Mouse (Mus musculus) forebrain, postnatal 0 days (tissue): ENCODE results near the gene Rfng. TPM values are rescaled to one million over a fixed set of nuclear protein-coding genes. Genes with fewer than 3 reads are reported as not detected.
"Not testable (repeated sequence)": the region's sequence is repeated elsewhere in the genome, so short reads cannot be mapped to it uniquely, and the experiment has no call there.

Source experiments
- ATAC-seq: fragments of 200-750 bp; cut with Nextera tagmentation; 2 replicates; pipeline ENCODE4 v1.8.0; 2017; ENCODE audit warnings: mild to moderate bottlenecking, moderate library complexity
- DNase-seq: peaks from one replicate; pipeline ENCODE4 v3.0.0-alpha.2; 2015
- H3K27ac ChIP-seq: fragments of 300-500 bp; sonication (generic); 2 replicates; pipeline ENCODE4 v1.5.1; 2014; ENCODE audit warnings: low read depth, mild to moderate bottlenecking, antibody characterized with exemption, low read length, moderate library complexity, mixed read lengths
- H3K27me3 ChIP-seq: fragments of 300-500 bp; sonication (generic); 2 replicates; pipeline ENCODE4 v1.6.1; 2014; ENCODE audit warnings: mild to moderate bottlenecking, low read length, mixed read lengths; ENCODE audit not compliant: insufficient read depth
- H3K36me3 ChIP-seq: fragments of 300-500 bp; sonication (generic); 2 replicates; pipeline ENCODE4 v1.6.1; 2014; ENCODE audit warnings: mild to moderate bottlenecking, moderate library complexity; ENCODE audit not compliant: insufficient read depth
- H3K4me1 ChIP-seq: fragments of 300-500 bp; sonication (generic); 2 replicates; pipeline ENCODE4 v1.6.1; 2014; ENCODE audit warnings: antibody characterized with exemption; ENCODE audit not compliant: insufficient read depth
- H3K4me2 ChIP-seq: fragments of 300-500 bp; sonication (generic); 2 replicates; pipeline ENCODE4 v1.6.1; 2014; ENCODE audit warnings: low read depth, mild to moderate bottlenecking, moderate library complexity
- H3K4me3 ChIP-seq: fragments of 300-500 bp; sonication (generic); 2 replicates; pipeline ENCODE4 v1.5.1; 2014; ENCODE audit warnings: low read depth, low read length, mixed read lengths
- H3K9ac ChIP-seq: fragments of 300-500 bp; sonication (generic); 2 replicates; pipeline ENCODE4 v1.6.1; 2014; ENCODE audit warnings: mild to moderate bottlenecking
- H3K9me3 ChIP-seq: fragments of 300-500 bp; sonication (generic); 2 replicates; pipeline ENCODE4 v1.6.1; 2016; ENCODE audit warnings: low read length
- CTCF ChIP-seq: sonication (generic); IDR thresholded peaks from 2 replicates; pipeline ENCODE4 v1.5.1; 2016; ENCODE audit warnings: antibody characterized with exemption, control low read depth, low read depth
- WGBS: fragments of 180-500 bp; shearing (Covaris S2); extraction: QIAGEN DNeasy Blood & Tissue Kit; methylation state at CpG from one replicate; pipeline ENCODE4 v1.1.7; 2014; 5-methylcytosine and 5-hydroxymethylcytosine counted together
- polyA plus RNA-seq: library from polyadenylated mRNA; unstranded; fragments of >200 nt; fragmentation: Nextera tagmentation; extraction: Ambion mirVana; gene quantifications from 2 replicates; pipeline ENCODE4 v1.2.1, GENCODE M21; 2015
- total RNA-seq: library from RNA; depleted of rRNA; stranded (reverse); fragments of >200 nt; gene quantifications from 2 replicates; pipeline ENCODE4 v1.2.3, GENCODE M21; 2014

Rfng gene
- total and polyA plus RNA-seq, 2 experiments from 2014 or later = 82.8 to 125 TPM

DNA sequence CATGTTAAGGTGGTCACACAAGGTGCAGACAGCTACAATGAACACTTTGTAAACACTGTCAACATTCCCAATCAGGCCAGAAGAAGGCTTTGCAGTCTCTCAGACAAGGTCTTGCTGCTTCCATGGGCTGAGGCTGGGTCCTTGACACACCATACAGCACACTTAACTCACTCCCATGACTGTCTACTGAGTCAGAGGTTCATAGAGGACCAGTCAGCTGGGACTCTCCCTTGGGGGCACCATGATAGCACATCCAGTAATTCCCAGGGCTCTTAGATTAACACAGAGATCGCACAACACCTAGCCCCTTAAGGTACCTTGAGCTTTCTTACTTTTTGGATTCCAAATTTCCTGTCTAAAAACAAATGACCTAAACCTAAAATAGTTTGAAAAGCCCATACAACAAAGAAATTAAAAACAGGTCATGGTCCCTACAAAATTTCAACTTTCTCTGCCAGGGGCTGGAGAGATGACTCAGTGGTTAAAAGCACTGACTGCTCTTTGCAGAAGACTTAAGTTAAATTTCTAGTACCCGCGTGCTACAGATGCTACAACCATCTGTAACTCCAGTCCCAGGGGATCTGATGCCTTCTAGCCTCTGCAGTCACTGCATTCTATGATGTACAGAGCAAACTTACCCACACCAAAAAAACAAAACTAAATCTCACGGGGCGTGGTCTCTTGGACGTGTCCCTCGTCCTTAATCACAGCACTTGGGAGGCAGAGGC is 10.4 kb downstream of the Rfng start:
- ATAC-seq = no peak
- WGBS = 87% methylated on average over 7 of the region's 7 CpGs
- no peak overlapping the region for H3K27ac ChIP-seq
- no peaks in the 10 kb centered on the region for H3K4me1 ChIP-seq
- 0 out of 2 replicates have a peak, but pooled peaks cover 4% of the 10 kb centered on the region for H3K36me3 ChIP-seq
- H3K4me3 ChIP-seq = no peak overlapping the region
- H3K4me2 ChIP-seq = no peak overlapping the region
- H3K9me3 ChIP-seq = no peaks in the 10 kb centered on the region
- H3K9ac ChIP-seq = no peak overlapping the region
- H3K27me3 ChIP-seq = no peaks in the 10 kb centered on the region
- DNase-seq = no peak
- no peak for TF ChIP-seq CTCF

- no peak overlapping the region for H3K4me3 ChIP-seq
- no peak for TF ChIP-seq CTCF
- ATAC-seq (no peak), DNase-seq (no peak)
- H3K27me3 ChIP-seq = no peaks in the 10 kb centered on the region
- H3K36me3 ChIP-seq = no peaks in the 10 kb centered on the region
- no peak overlapping the region for H3K9ac ChIP-seq
- WGBS = 78% methylated on average over 3 of the region's 3 CpGs
- no peak overlapping the region for H3K4me2 ChIP-seq
- no peak overlapping the region for H3K27ac ChIP-seq
- no peaks in the 10 kb centered on the region for H3K9me3 ChIP-seq
- no peaks in the 10 kb centered on the region for H3K4me1 ChIP-seq
Measured at GRCm38 (mm10) chr11:120772749-120773148, 11.3 kb downstream of the Rfng start.

- no peak for TF ChIP-seq CTCF
Measured at GRCm38 (mm10) chr11:120768206-120768605, 15.8 kb downstream of the Rfng start.

DNA sequence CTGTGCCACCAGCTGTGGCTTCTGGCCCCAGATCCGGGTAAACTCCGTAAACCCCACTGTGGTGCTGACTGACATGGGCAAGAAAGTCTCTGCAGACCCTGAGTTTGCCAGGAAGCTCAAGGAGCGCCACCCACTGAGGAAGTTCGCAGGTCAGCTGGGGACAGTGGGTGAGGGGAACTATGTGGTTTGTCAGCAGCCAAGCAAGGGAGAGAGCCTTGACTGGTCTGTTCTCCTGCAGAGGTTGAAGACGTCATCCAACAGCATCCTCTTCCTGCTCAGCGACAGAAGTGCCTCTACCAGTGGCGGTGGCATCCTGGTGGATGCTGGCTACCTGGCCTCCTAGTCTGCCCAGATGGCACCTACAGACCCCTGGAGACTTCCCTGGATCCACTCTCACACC is 17.0 kb downstream of the Rfng start:
- not testable (repeated sequence) for ATAC-seq, H3K9ac ChIP-seq, H3K36me3 ChIP-seq, H3K4me2 ChIP-seq, H3K4me3 ChIP-seq, DNase-seq, H3K27me3 ChIP-seq, H3K27ac ChIP-seq, H3K4me1 ChIP-seq, H3K9me3 ChIP-seq
- 78% methylated on average over 3 of the region's 7 CpGs for WGBS

More at GRCm38 (mm10) chr11:120768206-120768605, 15.8 kb downstream of the Rfng start:
- WGBS = 59% methylated on average over 1 of the region's 1 CpGs
- no peak for DNase-seq
- Histone ChIP-seq H3K27me3 (no peaks in the 10 kb centered on the region), H3K9ac (no peak overlapping the region), H3K27ac (no peak overlapping the region), H3K4me3 (no peak overlapping the region), H3K4me2 (no peak overlapping the region), H3K4me1 (no peaks in the 10 kb centered on the region), H3K9me3 (no peaks in the 10 kb centered on the region), H3K36me3 (no peaks in the 10 kb centered on the region)
- ATAC-seq = no peak

- H3K9me3 ChIP-seq, H3K27me3 ChIP-seq, ATAC-seq, DNase-seq, H3K36me3 ChIP-seq, H3K27ac ChIP-seq, H3K4me3 ChIP-seq, H3K4me1 ChIP-seq, H3K9ac ChIP-seq, H3K4me2 ChIP-seq: not testable (repeated sequence)
- 10% methylated on average over 6 of the region's 23 CpGs for WGBS
Measured at GRCm38 (mm10) chr11:120763121-120763999, 20.6 kb downstream of the Rfng start.

DNA sequence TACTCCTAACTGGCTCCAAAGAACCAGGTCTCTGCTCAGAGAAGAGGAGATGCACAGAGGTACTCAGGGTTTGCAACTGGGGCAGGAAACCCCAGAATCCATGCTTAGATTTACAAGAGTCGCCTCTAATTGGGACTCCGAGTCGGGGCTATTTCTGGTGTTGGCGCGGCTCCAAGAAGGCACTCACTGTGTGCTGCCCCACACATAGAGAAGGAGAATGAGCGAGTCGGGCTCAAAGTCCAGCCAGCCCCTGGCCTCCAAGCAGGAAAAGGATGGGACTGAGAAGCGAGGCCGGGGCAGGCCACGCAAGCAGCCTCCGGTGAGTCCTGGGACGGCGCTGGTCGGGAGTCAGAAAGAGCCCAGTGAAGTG is 21.4 kb downstream of the Rfng start, which contains the start of gene Hmga1b:
TSS of gene Hmga1b (plus strand) at position 123 of the 370 bp plus-strand sequence.
- not testable (repeated sequence) for H3K27me3 ChIP-seq, H3K4me2 ChIP-seq, H3K9ac ChIP-seq, DNase-seq, H3K4me1 ChIP-seq, H3K4me3 ChIP-seq, H3K9me3 ChIP-seq, H3K36me3 ChIP-seq, ATAC-seq, H3K27ac ChIP-seq
- WGBS = 10% methylated on average over 14 of the region's 14 CpGs
